Mouse (Mus musculus) lung, embryonic 15.5 days (tissue): ENCODE data around the gene Echdc2. TPM values are rescaled to one million over a fixed set of nuclear protein-coding genes. Genes with fewer than 3 reads are reported as not detected.
A peak's percentile ranks its signal among the peaks of the same experiment; 100 is the strongest.
"Not testable (repeated sequence)": the region's sequence is repeated elsewhere in the genome, so short reads cannot be mapped to it uniquely, and the experiment has no call there.

Experiments
- ATAC-seq: fragments of 200-750 bp; cut with Nextera tagmentation; 2 replicates; pipeline ENCODE4 v1.8.0; 2017; ENCODE audit warnings: moderate number of reproducible peaks, borderline replicate concordance; ENCODE audit not compliant: low FRiP score, low TSS enrichment; ENCODE audit errors: extremely low read depth
- H3K27ac ChIP-seq: fragments of 300-500 bp; sonication (generic); 2 replicates; pipeline ENCODE4 v1.5.1; 2015; ENCODE audit warnings: moderate library complexity, mild to moderate bottlenecking, inconsistent platforms
- H3K27me3 ChIP-seq: fragments of 300-500 bp; sonication (generic); 2 replicates; pipeline ENCODE4 v1.6.1; 2015; ENCODE audit warnings: inconsistent platforms
- H3K36me3 ChIP-seq: fragments of 300-500 bp; sonication (generic); 2 replicates; pipeline ENCODE4 v1.6.1; 2015; ENCODE audit warnings: inconsistent platforms
- H3K4me1 ChIP-seq: fragments of 300-500 bp; sonication (generic); 2 replicates; pipeline ENCODE4 v1.6.1; 2015; ENCODE audit warnings: inconsistent platforms
- H3K4me2 ChIP-seq: fragments of 300-500 bp; sonication (generic); 2 replicates; pipeline ENCODE4 v1.6.1; 2015; ENCODE audit warnings: inconsistent platforms, mild to moderate bottlenecking, moderate library complexity
- H3K4me3 ChIP-seq: fragments of 300-500 bp; sonication (generic); 2 replicates; pipeline ENCODE4 v1.5.1; 2015; ENCODE audit warnings: mild to moderate bottlenecking, inconsistent platforms
- H3K9ac ChIP-seq: fragments of 300-500 bp; sonication (generic); 2 replicates; pipeline ENCODE4 v1.6.1; 2015; ENCODE audit warnings: inconsistent platforms
- H3K9me3 ChIP-seq: fragments of 300-500 bp; sonication (generic); 2 replicates; pipeline ENCODE4 v1.6.1; 2016; ENCODE audit warnings: inconsistent platforms
- WGBS: fragments of 180-500 bp; shearing (Covaris S2); methylation state at CpG from one replicate; pipeline ENCODE4 v1.1.7; 2015; 5-methylcytosine and 5-hydroxymethylcytosine counted together
- polyA plus RNA-seq: library from polyadenylated mRNA; unstranded; fragments of >200 nt; fragmentation: Nextera tagmentation; extraction: Ambion mirVana; gene quantifications from 2 replicates; pipeline ENCODE4 v1.2.1, GENCODE M21; 2015

Echdc2 gene
- 46.1 and 46.7 TPM in 2 replicates for polyA plus RNA-seq

DNA sequence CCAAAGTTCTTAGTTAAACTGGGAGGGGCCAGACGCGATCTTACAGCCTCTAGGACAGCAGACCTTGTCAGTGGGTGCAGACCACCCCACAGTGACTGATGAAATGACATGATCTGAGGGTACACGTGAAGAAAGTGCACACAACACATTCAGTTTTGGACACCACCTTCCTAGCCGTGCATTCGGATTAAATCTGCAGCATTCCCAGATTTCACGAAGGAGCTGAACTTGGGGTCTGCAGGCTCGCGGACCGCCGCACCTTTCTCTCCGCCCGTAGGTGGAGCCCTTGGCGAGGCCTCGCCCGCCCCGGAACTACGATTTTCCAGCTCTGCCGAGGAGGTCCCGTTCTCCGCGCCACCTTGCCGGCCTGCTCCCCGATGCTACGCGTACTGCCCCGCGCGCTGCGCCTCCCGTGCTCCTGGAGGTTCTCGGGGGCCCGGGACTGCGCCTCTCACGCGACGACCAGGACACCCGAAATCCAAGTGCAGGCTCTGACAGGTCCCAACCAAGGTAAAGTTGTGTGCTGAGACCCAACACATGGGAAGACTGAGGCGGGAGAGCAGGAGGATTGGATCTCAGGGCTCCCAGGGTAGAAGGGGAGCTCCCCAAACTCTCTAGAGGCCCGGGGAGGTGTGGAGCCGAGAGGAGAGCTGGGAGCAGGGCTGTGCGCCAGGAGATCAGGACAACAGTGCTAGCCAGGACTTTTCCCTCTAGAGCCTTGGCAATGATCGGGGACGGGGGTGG is at the start of gene Echdc2:
Gene Echdc2 (plus strand): TSS at position 286 of the 744 bp plus-strand sequence.
- H3K36me3 ChIP-seq = no peaks in the 10 kb centered on the region
- H3K27me3 ChIP-seq = no peaks in the 10 kb centered on the region
- peak within 1 kb of the TSS; percentile 65 for H3K9ac ChIP-seq
- H3K4me1 ChIP-seq = 0 out of 2 replicates have a peak, but pooled peaks cover 3% of the 10 kb centered on the region
- peak within 1 kb of the TSS; percentile 64 for H3K4me3 ChIP-seq
- no peak within 1 kb of the TSS for H3K27ac ChIP-seq
- WGBS = under 1% methylated on average over 43 of the region's 43 CpGs
- peak within 1 kb of the TSS; percentile 94 for H3K4me2 ChIP-seq
- no peaks in the 10 kb centered on the region for H3K9me3 ChIP-seq
- ATAC-seq = peak; percentile 56; the same call in 1 of the 2 replicates

DNA sequence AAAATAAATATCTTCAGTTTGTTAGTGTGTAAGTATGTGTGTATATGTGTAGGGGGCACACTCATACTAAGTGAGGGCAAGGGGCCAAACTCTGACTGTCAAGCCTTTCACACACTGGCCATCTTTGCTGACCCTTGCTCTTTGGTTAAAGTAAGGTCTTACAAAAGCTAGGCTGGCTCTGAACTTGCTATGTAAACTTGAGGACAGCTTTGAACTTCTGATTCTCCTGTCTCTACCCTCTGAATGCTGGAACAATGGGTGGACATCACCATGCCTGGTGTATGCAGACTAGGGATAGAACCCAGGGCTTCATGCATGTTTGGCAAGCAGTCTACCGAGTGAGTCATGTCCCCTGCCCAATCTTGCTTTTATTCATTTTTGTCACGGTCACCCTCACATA is 48.8 kb upstream of the Echdc2 start:
- no peak overlapping the region for H3K4me3 ChIP-seq
- no peak overlapping the region for H3K27ac ChIP-seq
- H3K4me2 ChIP-seq = no peak overlapping the region
- H3K36me3 ChIP-seq = no peaks in the 10 kb centered on the region
- ATAC-seq = no peak
- WGBS = 74% methylated on average over 2 of the region's 2 CpGs
- H3K27me3 ChIP-seq = no peaks in the 10 kb centered on the region
- H3K9ac ChIP-seq = no peak overlapping the region
- no peaks in the 10 kb centered on the region for H3K4me1 ChIP-seq
- no peaks in the 10 kb centered on the region for H3K9me3 ChIP-seq

DNA sequence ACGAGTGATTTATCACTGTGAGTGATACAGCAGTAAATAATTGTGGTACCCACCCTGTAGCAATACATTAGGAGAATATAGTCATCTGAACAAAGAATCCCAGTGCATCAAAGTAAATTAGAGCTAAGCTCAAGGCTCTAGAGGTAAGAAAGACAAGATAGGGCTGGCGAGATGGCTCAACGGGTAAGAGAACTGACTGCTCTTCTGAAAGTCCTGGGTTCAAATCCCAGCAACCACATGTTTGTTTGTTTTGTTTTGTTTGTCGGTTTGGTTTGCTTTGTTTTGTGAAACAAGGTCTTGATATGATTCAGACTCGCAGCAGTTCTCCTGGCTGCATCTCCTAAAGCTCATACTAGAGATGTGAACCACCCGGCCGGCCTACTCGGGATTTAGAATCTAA is 47.7 kb upstream of the Echdc2 start:
- WGBS = 90% methylated on average over 8 of the region's 8 CpGs
- Histone ChIP-seq H3K4me2 (peak overlapping the region; percentile 64), H3K36me3 (no peaks in the 10 kb centered on the region), H3K27me3 (no peaks in the 10 kb centered on the region), H3K9ac (no peak overlapping the region), H3K27ac (no peak overlapping the region), H3K9me3 (no peaks in the 10 kb centered on the region), H3K4me1 (no peaks in the 10 kb centered on the region), H3K4me3 (no peak overlapping the region)
- no peak for ATAC-seq

DNA sequence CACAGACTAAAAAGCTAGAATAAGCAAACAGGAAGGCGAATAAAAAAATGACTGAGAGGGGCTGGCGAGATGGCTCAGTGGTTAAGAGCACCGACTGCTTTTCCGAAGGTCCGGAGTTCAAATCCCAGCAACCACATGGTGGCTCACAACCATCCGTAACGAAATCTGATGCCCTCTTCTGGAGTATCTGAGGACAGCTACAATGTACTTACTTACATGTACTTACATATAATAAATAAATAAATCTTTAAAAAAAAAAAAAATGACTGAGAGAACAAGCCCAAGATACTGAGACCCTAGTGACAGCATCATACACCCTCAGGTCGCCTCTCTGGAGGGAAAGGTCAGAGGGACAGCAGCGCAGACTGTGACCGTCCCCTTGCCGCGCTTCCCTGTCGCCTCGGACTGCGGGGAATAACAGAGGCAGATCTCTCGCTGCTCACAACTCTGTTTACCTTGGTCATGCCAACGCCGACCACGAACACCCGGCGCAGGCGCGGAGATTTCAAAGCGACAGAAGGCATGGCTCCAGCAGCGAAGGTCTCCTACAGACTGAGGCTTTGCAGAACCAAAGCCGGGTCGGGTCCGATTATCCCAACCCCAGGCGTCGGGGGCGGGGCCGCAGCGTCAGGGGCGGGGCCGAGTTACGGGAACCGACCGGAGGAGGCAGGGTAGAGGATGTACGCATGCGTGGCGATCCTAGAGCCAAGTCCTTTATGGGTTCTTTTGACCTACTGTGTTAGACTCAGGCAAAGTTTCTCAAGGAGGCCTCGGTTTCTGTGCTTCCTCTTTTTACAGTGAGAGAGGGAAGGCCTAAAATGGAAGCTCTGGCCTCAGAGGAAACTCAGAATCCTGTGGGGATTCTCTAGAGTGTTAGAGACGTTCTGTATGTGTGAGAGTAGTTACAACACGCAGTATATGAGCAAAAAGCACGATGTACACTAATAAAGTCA is 47.0 kb upstream of the Echdc2 start:
- Histone ChIP-seq H3K36me3 (no peaks in the 10 kb centered on the region), H3K9me3 (no peaks in the 10 kb centered on the region), H3K4me2 (peak overlapping the region; percentile 64), H3K4me3 (peak overlapping the region; percentile 65), H3K9ac (peak overlapping the region; percentile 49), H3K27me3 (no peaks in the 10 kb centered on the region), H3K27ac (peak overlapping the region; percentile 63), H3K4me1 (no peaks in the 10 kb centered on the region)
- ATAC-seq = peak; percentile 90
- 14% methylated on average over 45 of the region's 45 CpGs for WGBS

DNA sequence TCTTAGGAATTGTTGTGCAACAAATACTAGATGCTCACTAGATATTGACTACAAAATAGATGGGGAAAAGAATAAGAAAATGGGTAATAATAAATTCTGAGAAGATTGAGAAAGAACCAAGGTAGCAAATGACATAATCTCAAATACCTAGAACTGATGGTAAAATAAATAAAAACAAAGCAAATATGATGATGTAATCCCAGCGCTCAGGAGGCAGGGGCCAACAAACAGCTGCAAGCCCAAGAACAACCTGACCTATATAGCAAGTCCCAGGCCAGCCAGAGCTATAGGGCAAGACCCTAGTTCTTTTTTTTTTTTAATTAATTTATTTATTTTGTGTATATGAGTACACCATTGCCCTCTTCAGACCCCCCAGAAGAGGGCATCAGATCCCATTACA is 41.1 kb upstream of the Echdc2 start:
- WGBS = 71% methylated on average over 1 of the region's 1 CpGs
- H3K9ac ChIP-seq = no peak overlapping the region
- H3K4me2 ChIP-seq = no peak overlapping the region
- H3K36me3 ChIP-seq = no peaks in the 10 kb centered on the region
- H3K4me3 ChIP-seq = no peak overlapping the region
- no peak for ATAC-seq
- no peaks in the 10 kb centered on the region for H3K9me3 ChIP-seq
- no peaks in the 10 kb centered on the region for H3K27me3 ChIP-seq
- H3K4me1 ChIP-seq = no peaks in the 10 kb centered on the region
- no peak overlapping the region for H3K27ac ChIP-seq

DNA sequence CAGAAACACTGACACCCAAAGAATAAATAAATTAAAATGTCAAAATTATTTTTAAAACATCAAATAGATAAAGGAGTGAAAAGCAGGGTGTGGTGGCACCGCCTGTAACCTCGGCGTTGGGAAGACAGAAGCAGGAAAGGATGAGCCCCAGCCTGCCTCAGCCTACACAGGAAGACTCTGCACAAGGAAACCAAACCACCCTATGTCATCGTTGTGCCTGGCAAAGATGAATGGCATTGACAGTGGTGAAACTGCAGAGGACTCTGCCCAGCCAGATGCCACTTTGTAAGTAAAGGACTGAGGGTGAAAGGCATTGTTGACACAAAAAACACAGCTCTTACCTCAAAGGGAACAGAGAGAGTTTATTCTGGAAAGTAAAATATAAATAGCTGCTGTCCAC is 39.0 kb upstream of the Echdc2 start:
- Histone ChIP-seq H3K4me2 (no peak overlapping the region), H3K9me3 (no peaks in the 10 kb centered on the region), H3K27me3 (no peaks in the 10 kb centered on the region), H3K4me1 (no peaks in the 10 kb centered on the region), H3K9ac (no peak overlapping the region), H3K36me3 (no peaks in the 10 kb centered on the region), H3K27ac (no peak overlapping the region), H3K4me3 (no peak overlapping the region)
- 73% methylated on average over 4 of the region's 4 CpGs for WGBS
- no peak for ATAC-seq

DNA sequence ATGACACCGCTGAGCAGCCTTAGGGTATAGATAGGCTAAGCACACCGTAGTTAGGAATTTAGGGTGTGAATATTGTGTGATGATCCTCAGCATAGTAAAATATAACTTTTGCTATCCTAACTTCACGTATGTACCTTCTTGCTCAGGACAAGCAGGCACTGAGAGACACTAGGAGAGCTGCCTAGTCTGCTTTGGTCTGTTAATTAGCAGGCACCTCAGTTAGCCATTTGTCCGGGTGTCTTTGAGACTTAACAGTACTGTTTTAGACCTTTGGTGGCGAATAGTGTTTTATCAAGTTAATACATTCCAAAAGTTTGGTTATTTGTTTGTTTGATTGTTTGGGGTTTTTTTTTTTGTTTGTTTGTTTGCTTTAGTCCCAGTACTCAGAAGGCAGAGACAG is 37.7 kb upstream of the Echdc2 start:
- 83% methylated on average over 5 of the region's 5 CpGs for WGBS
- H3K9me3 ChIP-seq = no peaks in the 10 kb centered on the region
- no peaks in the 10 kb centered on the region for H3K4me1 ChIP-seq
- no peak overlapping the region for H3K4me2 ChIP-seq
- no peaks in the 10 kb centered on the region for H3K36me3 ChIP-seq
- H3K9ac ChIP-seq = no peak overlapping the region
- ATAC-seq = no peak
- no peaks in the 10 kb centered on the region for H3K27me3 ChIP-seq
- H3K27ac ChIP-seq = no peak overlapping the region
- H3K4me3 ChIP-seq = no peak overlapping the region

DNA sequence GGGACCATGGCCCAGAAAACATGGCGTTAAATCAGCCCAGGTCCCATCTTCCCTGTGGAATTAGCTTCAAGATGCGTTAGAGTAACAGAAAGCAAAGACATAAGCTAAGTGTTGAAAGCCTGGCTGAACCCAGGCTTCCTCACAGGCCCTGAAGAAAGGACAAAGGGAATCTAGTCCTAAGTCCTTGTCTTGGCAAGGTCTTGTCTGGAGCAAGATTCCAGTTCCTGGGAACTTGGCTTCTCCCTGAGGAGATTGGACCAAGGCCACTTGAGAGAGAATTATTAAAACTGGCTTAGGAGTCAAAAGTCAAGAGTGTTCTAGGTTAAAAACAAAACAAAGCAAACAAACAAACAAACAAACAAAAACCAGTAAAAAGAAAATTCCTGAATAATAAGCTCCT is 36.9 kb upstream of the Echdc2 start:
- Histone ChIP-seq H3K27me3 (no peaks in the 10 kb centered on the region), H3K9ac (no peak overlapping the region), H3K4me3 (no peak overlapping the region), H3K4me2 (no peak overlapping the region), H3K27ac (no peak overlapping the region), H3K4me1 (no peaks in the 10 kb centered on the region), H3K9me3 (no peaks in the 10 kb centered on the region), H3K36me3 (no peaks in the 10 kb centered on the region)
- no peak for ATAC-seq
- WGBS = 92% methylated on average over 2 of the region's 2 CpGs

DNA sequence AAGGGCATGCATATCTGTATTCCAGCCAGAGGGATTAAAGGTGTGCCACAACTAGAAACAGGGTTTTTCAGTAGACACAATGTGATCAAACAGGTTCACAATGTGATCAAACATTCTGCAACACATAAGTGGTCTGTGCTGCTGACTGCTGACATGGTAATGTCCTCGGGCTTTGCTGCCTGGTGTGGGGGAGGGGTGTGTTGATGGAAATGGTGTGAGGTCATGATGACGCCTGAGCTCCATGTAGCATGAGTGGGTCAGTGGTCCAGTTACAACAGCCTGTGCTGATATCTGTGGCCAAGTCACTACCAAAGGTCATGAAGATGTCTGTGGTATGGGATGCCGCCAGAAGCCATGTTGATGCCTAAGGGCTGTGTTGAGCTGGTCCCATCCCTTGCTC is 34.8 kb upstream of the Echdc2 start:
- 54% methylated on average over 3 of the region's 3 CpGs for WGBS

DNA sequence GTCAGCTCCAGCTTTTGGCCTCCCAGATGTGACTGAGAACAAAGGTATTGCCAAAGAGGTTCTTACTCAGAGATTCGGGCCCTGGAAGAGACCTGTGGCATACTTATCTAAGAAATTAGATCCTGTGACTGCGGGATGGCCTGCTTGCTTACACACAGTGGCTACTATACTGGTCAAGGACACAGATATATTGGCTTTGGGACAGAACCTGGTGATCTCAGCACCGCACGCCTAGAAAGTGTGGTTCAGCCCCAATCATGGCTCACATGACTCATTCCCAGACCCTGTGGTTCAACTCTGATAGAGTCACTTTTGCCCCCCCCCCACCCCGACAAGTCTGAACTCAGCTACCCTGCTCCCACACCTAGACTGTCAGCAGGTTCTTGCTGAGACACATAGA is 28.3 kb upstream of the Echdc2 start:
- Histone ChIP-seq H3K9me3 (no peaks in the 10 kb centered on the region), H3K4me1 (no peaks in the 10 kb centered on the region), H3K4me3 (no peak overlapping the region), H3K27me3 (no peaks in the 10 kb centered on the region), H3K4me2 (no peak overlapping the region), H3K27ac (no peak overlapping the region), H3K36me3 (no peaks in the 10 kb centered on the region), H3K9ac (no peak overlapping the region)
- ATAC-seq = no peak
- 83% methylated on average over 5 of the region's 5 CpGs for WGBS

More for the DNA sequence above, 34.8 kb upstream of the Echdc2 start:
- Histone ChIP-seq H3K4me2 (no peak overlapping the region), H3K27ac (no peak overlapping the region), H3K9me3 (no peaks in the 10 kb centered on the region), H3K4me3 (no peak overlapping the region), H3K27me3 (no peaks in the 10 kb centered on the region), H3K36me3 (no peaks in the 10 kb centered on the region), H3K4me1 (no peaks in the 10 kb centered on the region), H3K9ac (no peak overlapping the region)
- no peak for ATAC-seq

DNA sequence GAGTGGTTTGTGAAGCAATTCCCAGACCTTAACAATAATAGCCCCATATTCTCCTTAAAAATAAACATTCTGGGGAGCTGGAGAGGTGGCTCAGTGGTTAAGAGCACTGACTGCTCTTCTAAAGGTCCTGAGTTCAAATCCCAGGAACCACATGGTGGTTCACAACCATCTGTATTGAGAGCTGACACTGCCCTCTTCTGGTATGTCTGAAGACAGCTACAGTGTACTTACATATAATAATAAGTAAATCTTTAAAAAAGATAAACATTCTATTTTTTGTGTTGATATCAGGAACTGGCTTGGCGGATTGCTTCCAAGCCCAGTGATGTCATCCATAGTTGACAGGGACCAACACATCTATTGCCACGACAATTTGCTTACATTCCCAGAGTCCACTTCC is 22.1 kb upstream of the Echdc2 start:
- H3K4me1 ChIP-seq, H3K4me3 ChIP-seq, H3K36me3 ChIP-seq, H3K27ac ChIP-seq, H3K9me3 ChIP-seq, H3K27me3 ChIP-seq, ATAC-seq, H3K4me2 ChIP-seq, H3K9ac ChIP-seq: not testable (repeated sequence)
- 66% methylated on average over 2 of the region's 2 CpGs for WGBS

DNA sequence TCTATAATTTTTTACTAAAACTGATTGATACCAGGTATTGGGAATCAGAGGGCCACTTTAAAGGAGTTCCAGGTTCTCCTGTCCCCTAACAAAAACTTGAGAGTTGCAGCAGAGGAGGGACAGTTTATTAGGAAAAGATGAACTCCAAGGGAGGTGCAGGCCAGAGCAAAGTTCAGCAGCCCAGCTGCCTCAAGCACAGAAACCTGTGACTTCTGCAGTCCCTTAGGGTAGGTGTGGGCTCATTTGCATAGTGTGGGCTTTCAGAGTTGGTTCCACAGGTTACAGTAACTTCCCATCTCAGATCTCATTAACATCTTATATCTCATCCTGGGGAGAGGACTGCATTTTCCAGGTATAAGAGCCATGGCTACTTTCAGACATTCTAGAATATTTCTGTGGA is 21.5 kb upstream of the Echdc2 start:
- no peak overlapping the region for H3K4me2 ChIP-seq
- H3K9me3 ChIP-seq = no peaks in the 10 kb centered on the region
- H3K27ac ChIP-seq = no peak overlapping the region
- no peak for ATAC-seq
- no peaks in the 10 kb centered on the region for H3K27me3 ChIP-seq
- no peaks in the 10 kb centered on the region for H3K4me1 ChIP-seq
- no peak overlapping the region for H3K4me3 ChIP-seq
- H3K36me3 ChIP-seq = no peaks in the 10 kb centered on the region
- no peak overlapping the region for H3K9ac ChIP-seq
